Mouse (Mus musculus): ENCODE results near the gene Sh2d5. TPM values are rescaled to one million over a fixed set of nuclear protein-coding genes. Genes with fewer than 3 reads are reported as not detected.

Gene Sh2d5
- polyA plus RNA-seq (2015; fragmentation: Nextera tagmentation; extraction: Ambion mirVana), result 0.42 and 0.77 TPM in 2 replicates

- ATAC-seq (replicated peaks; ENCODE audit: low FRiP score), result peak; percentile 85
- Histone ChIP-seq H3K4me3 (replicated peaks) (peak within 1 kb of the TSS; percentile 55), H3K4me2 (peak within 1 kb of the TSS; percentile 96), H3K27me3 (peaks cover 37% of the 10 kb centered on the region), H3K27ac (no peak within 1 kb of the TSS), H3K9ac (peak within 1 kb of the TSS; percentile 40), H3K9me3 (replicated peaks) (no peaks in the 10 kb centered on the region), H3K4me1 (peaks cover 38% of the 10 kb centered on the region), H3K36me3 (peaks cover 27% of the 10 kb centered on the region)
- WGBS, result under 1% methylated on average over 66 of the region's 74 CpGs
Measured at GRCm38 (mm10) chr4:138250088-138250960, at the start of gene Sh2d5, which contains the start of gene Kif17. TSS of gene Sh2d5 (plus strand) at chr4:138250403. TSS of gene Kif17 (plus strand) at chr4:138250435.

- WGBS, result 89% methylated on average over 3 of the region's 3 CpGs
- no peak overlapping the region for H3K4me2 ChIP-seq
Measured at GRCm38 (mm10) chr4:138200769-138201168, 49.4 kb upstream of the Sh2d5 start.

GRCm38 (mm10) chr4:138201696-138202095, 48.5 kb upstream of the Sh2d5 start:
- Histone ChIP-seq H3K27me3 (no peaks in the 10 kb centered on the region), H3K4me1 (no peaks in the 10 kb centered on the region), H3K4me2 (no peak overlapping the region), H3K27ac (no peak overlapping the region), H3K9me3 (replicated peaks) (no peaks in the 10 kb centered on the region), H3K36me3 (peaks cover 95% of the 10 kb centered on the region), H3K9ac (no peak overlapping the region), H3K4me3 (replicated peaks) (no peak overlapping the region)
- WGBS, result 83% methylated on average over 9 of the region's 9 CpGs
- ATAC-seq (replicated peaks; ENCODE audit: low FRiP score), result no peak

More at GRCm38 (mm10) chr4:138200769-138201168, 49.4 kb upstream of the Sh2d5 start:
- Histone ChIP-seq H3K27ac (no peak overlapping the region), H3K4me3 (replicated peaks) (no peak overlapping the region), H3K27me3 (no peaks in the 10 kb centered on the region), H3K4me1 (no peaks in the 10 kb centered on the region), H3K9me3 (replicated peaks) (no peaks in the 10 kb centered on the region), H3K9ac (no peak overlapping the region), H3K36me3 (peaks cover 96% of the 10 kb centered on the region)
- ATAC-seq (replicated peaks; ENCODE audit: low FRiP score), result no peak

DNA sequence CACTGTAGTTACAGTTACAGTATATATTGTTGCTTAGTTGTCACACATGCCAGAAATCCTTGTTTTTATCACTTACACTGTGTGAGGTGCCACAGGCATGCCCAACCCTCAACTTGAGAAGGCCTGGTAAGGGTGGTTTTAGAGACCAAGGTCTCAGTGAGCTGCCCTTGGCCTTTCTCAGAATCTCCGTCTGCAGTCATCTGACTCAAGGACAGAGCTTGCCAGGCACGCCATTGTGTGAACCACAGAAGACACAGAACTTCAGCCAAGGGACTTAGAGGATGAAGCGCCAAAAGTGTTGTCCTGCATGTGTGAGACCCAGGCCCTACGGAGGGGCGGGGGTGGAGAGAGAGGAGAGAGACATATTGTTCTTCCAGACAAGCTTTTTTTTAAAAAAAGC, 40.1 kb upstream of the Sh2d5 start:
- H3K4me2 ChIP-seq, result no peak overlapping the region
- H3K9ac ChIP-seq, result no peak overlapping the region
- H3K4me3 ChIP-seq (replicated peaks), result no peak overlapping the region
- peaks cover 50% of the 10 kb centered on the region for H3K36me3 ChIP-seq
- no peak overlapping the region for H3K27ac ChIP-seq
- no peak for ATAC-seq (replicated peaks; ENCODE audit: low FRiP score)
- H3K4me1 ChIP-seq, result no peaks in the 10 kb centered on the region
- WGBS, result 94% methylated on average over 5 of the region's 5 CpGs
- H3K27me3 ChIP-seq, result no peaks in the 10 kb centered on the region
- no peaks in the 10 kb centered on the region for H3K9me3 ChIP-seq (replicated peaks)

- Histone ChIP-seq H3K4me1 (peaks cover 21% of the 10 kb centered on the region), H3K27me3 (no peaks in the 10 kb centered on the region), H3K4me3 (replicated peaks) (no peak overlapping the region), H3K36me3 (peaks cover 14% of the 10 kb centered on the region), H3K4me2 (no peak overlapping the region), H3K27ac (no peak overlapping the region), H3K9me3 (replicated peaks) (no peaks in the 10 kb centered on the region), H3K9ac (no peak overlapping the region)
- 76% methylated on average over 3 of the region's 3 CpGs for WGBS
- ATAC-seq (replicated peaks; ENCODE audit: low FRiP score), result no peak
Measured at GRCm38 (mm10) chr4:138213861-138214260, 36.3 kb upstream of the Sh2d5 start.

DNA sequence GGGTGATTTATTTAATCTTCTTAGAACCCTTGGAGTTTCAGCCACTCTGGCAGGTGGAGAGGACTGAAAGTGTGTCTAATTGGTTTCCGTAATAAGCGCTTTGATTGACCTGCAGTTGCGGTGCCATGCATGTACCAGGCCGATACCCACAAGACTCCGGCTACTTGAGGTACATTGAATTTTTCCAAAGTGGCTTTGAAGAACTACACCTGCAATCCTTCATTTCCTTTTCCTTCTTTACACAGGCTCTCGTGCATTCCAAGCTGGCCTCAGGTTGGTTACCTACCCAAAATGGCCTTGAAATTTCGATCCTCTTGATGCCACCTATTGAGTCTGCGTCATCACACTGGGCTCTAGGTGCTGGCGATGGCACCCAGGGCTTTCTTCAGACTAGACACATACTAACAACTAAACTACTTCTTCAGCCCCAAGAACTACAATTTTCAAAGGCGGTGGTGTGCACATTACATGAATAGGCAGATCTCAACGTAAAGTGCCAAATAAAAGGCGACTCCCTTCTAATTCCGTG, 34.5 kb upstream of the Sh2d5 start:
- Histone ChIP-seq H3K9me3 (replicated peaks) (no peaks in the 10 kb centered on the region), H3K27me3 (no peaks in the 10 kb centered on the region), H3K4me1 (peaks cover 33% of the 10 kb centered on the region), H3K9ac (peak overlapping the region; percentile 97), H3K4me3 (replicated peaks) (peak overlapping the region; percentile 92), H3K36me3 (no peaks in the 10 kb centered on the region; the same call in 1 of the 2 replicates), H3K27ac (peak overlapping the region; percentile 100), H3K4me2 (peak overlapping the region; percentile 79)
- 47% methylated on average over 13 of the region's 13 CpGs for WGBS
- ATAC-seq (replicated peaks; ENCODE audit: low FRiP score), result no peak

DNA sequence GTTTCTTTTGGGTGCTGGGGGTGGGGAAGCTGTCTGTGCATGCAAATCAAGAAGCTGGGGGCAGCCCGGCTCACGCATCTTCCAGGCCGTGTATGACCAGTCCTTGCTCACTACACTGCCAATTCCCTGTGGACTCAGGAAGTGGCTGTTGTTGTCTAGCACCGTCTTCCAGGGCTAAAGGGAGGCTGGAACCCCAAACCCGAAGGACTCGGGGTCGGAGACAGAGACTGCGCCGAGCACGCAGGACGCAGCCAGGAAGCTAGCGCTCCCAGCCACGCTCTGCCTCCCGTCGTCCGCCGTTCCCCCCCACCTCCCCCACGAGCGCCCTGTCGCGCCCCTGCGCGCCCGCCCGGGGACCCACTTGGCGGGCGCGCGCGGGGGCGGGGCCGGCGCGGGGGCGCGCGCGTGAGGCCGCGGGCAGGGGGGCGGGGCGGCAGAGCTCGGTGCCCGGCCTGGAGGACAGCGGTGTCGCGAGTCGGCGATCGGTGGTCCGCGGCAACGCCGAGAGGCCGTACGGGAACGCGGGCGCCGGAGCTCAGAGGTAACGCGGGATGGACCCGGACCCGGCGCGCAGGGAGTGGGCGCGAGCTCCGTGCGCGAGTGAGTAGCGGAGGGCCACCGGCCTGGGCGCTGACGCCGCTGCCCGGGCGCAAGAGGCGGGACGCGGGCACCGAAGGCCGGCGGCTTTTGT, 33.9 kb upstream of the Sh2d5 start, which contains the start of gene Hp1bp3:
Gene Hp1bp3, plus strand, starts transcription at position 97 of the 691 bp plus-strand sequence.
- H3K4me2 ChIP-seq, result peak within 1 kb of the TSS; percentile 79
- H3K36me3 ChIP-seq, result peaks cover 2% of the 10 kb centered on the region
- WGBS, result under 1% methylated on average over 76 of the region's 84 CpGs
- H3K4me3 ChIP-seq (replicated peaks), result peak within 1 kb of the TSS; percentile 92
- H3K27me3 ChIP-seq, result no peaks in the 10 kb centered on the region
- peak; percentile 76 for ATAC-seq (replicated peaks; ENCODE audit: low FRiP score)
- H3K27ac ChIP-seq, result peak within 1 kb of the TSS; percentile 100
- H3K4me1 ChIP-seq, result peaks cover 37% of the 10 kb centered on the region
- peak within 1 kb of the TSS; percentile 97 for H3K9ac ChIP-seq
- no peaks in the 10 kb centered on the region for H3K9me3 ChIP-seq (replicated peaks)

- Histone ChIP-seq H3K4me3 (replicated peaks) (peak overlapping the region; percentile 92), H3K4me1 (peaks cover 37% of the 10 kb centered on the region), H3K9ac (peak overlapping the region; percentile 97), H3K27me3 (no peaks in the 10 kb centered on the region), H3K27ac (peak overlapping the region; percentile 100), H3K36me3 (peaks cover 6% of the 10 kb centered on the region), H3K4me2 (peak overlapping the region; percentile 79), H3K9me3 (replicated peaks) (no peaks in the 10 kb centered on the region)
- under 1% methylated on average over 68 of the region's 68 CpGs for WGBS
- peak; percentile 98 for ATAC-seq (replicated peaks; ENCODE audit: low FRiP score)
Measured at GRCm38 (mm10) chr4:138216891-138217392, 33.3 kb upstream of the Sh2d5 start.

DNA sequence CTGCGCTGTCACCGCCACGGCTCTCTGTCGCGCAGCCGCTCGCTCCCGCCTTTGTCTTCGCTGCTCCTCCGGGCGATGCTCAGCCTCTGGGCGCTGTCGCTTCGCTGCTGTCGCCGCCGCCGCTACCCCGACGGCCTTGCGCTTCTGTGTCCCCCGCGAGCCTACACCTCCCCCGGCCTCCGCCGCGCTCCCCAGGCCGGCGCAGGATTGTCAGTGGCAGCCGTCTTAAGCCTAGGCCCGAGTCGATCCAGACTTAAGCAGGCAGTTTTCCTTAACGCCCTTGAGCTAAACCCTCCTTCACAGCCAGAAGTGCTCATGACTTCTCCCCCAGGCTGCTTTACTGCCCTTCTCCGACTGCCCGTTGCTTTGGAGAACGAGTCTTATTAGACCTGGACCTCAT, 32.8 kb upstream of the Sh2d5 start:
- Histone ChIP-seq H3K9me3 (replicated peaks) (no peaks in the 10 kb centered on the region), H3K36me3 (peaks cover 11% of the 10 kb centered on the region), H3K4me1 (peaks cover 37% of the 10 kb centered on the region), H3K4me2 (peak overlapping the region; percentile 79), H3K4me3 (replicated peaks) (peak overlapping the region; percentile 92), H3K9ac (peak overlapping the region; percentile 97), H3K27me3 (no peaks in the 10 kb centered on the region), H3K27ac (peak overlapping the region; percentile 89)
- peak; percentile 36 for ATAC-seq (replicated peaks; ENCODE audit: low FRiP score)
- WGBS, result under 1% methylated on average over 36 of the region's 36 CpGs

- H3K4me2 ChIP-seq, result peak overlapping the region; percentile 79
- H3K27ac ChIP-seq, result peak overlapping the region; percentile 89
- ATAC-seq (replicated peaks; ENCODE audit: low FRiP score), result no peak
- H3K9ac ChIP-seq, result peak overlapping the region; percentile 97
- peaks cover 37% of the 10 kb centered on the region for H3K4me1 ChIP-seq
- WGBS, result 74% methylated on average over 11 of the region's 11 CpGs
- H3K36me3 ChIP-seq, result peaks cover 18% of the 10 kb centered on the region
- H3K27me3 ChIP-seq, result no peaks in the 10 kb centered on the region
- no peaks in the 10 kb centered on the region for H3K9me3 ChIP-seq (replicated peaks)
- peak overlapping the region; percentile 92 for H3K4me3 ChIP-seq (replicated peaks)
Measured at GRCm38 (mm10) chr4:138217951-138218685, 32.1 kb upstream of the Sh2d5 start.

GRCm38 (mm10) chr4:138219331-138219730, 30.9 kb upstream of the Sh2d5 start:
- Histone ChIP-seq H3K9ac (no peak overlapping the region), H3K27ac (no peak overlapping the region), H3K27me3 (no peaks in the 10 kb centered on the region), H3K4me2 (no peak overlapping the region), H3K9me3 (replicated peaks) (no peaks in the 10 kb centered on the region), H3K36me3 (peaks cover 30% of the 10 kb centered on the region), H3K4me1 (peaks cover 39% of the 10 kb centered on the region), H3K4me3 (replicated peaks) (no peak overlapping the region)
- 89% methylated on average over 5 of the region's 5 CpGs for WGBS
- ATAC-seq (replicated peaks; ENCODE audit: low FRiP score), result no peak

Measured in kidney, embryonic 15.5 days (tissue).